Comparison of ENCODE assay signal across 10 mouse cellular contexts in the genomic region with DNA sequence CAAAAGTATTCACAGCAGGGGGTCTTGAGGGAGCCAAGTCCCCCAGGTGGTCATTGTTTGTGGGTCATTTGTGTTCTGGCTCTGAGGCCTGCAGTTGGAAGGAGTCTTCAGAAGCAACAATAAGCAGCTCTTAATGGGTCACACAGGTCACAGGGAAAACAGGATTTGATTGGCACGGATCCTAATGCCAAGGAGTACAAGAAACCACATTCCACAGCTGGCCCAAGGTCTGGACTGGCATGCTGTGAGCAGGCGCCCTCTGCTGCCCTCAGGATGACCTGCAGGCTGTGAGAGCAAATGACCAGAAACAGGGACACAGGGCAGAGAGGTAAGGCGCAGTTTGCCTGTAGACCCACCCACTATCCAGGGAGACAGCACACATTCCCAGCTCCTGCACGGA. TPM values are rescaled to one million over a fixed set of nuclear protein-coding genes. Genes with fewer than 3 reads are reported as not detected.
A peak's percentile ranks its signal among the peaks of the same experiment; 100 is the strongest.
DNase-seq lines count a peak whose midpoint lies in the region; ATAC-seq and TF ChIP-seq lines count a peak whose summit lies in the region.
"Had no signal": no experiment of that assay in that cellular context is flagged by ENCODE, and none has a peak within 500 bp of the region (broad histone marks: within the 10 kb centered on the region; RNA-seq: fewer than 3 reads in every experiment).

No protein-coding gene starts in this region.

- DNase-seq in hindbrain, embryonic 14.5 days (ENCODE audit: low spot score): peak; percentile 47
- DNase-seq in kidney, postnatal 10 days: peak; percentile 67
- DNase-seq in neural tube, embryonic 11.5 days (ENCODE audit: low spot score): peak; percentile 59
- no peak for DNase-seq in frontal cortex, postnatal 25 days (ENCODE audit: low spot score in 2 of 2)
- no peak for DNase-seq in spleen, postnatal 4 days (ENCODE audit: low spot score in 2 of 2)

- no peak overlapping the region for H3K27ac ChIP-seq in hindbrain, embryonic 14.5 days
- no peak overlapping the region for H3K27ac ChIP-seq in hindbrain, embryonic 16.5 days (ENCODE audit: low read depth, low read length)
- H3K27ac ChIP-seq in ES-Bruce4 (ENCODE audit: insufficient read depth, low read length): no peak overlapping the region
- no peak overlapping the region for H3K27ac ChIP-seq in bone marrow, adult 2 months (ENCODE audit: control insufficient read depth, insufficient read depth, low read depth, low read length, poor library complexity)
- H3K27ac ChIP-seq in neural tube, embryonic 11.5 days (ENCODE audit: low read depth, low read length): no peak overlapping the region
- H3K27ac ChIP-seq: limb, embryonic 15.5 days; stomach, embryonic 15.5 days had no signal

- H3K9ac ChIP-seq in hindbrain, embryonic 14.5 days: no peak overlapping the region
- no peak overlapping the region for H3K9ac ChIP-seq in hindbrain, embryonic 16.5 days (ENCODE audit: low read depth, low read length)
- H3K9ac ChIP-seq in ES-Bruce4 (ENCODE audit: low read depth, poor library complexity, severe bottlenecking): no peak overlapping the region
- no peak overlapping the region for H3K9ac ChIP-seq in neural tube, embryonic 11.5 days (ENCODE audit: low read length)
- H3K9ac ChIP-seq: limb, embryonic 15.5 days; stomach, embryonic 15.5 days had no signal

- H3K4me1 ChIP-seq in hindbrain, embryonic 14.5 days (replicated peaks; ENCODE audit: control insufficient read depth, insufficient read depth, low read length): no peaks in the 10 kb centered on the region
- no peaks in the 10 kb centered on the region for H3K4me1 ChIP-seq in hindbrain, embryonic 16.5 days (ENCODE audit: control insufficient read depth, insufficient read depth, low read depth, low read length)
- peaks cover 2% of the 10 kb centered on the region for H3K4me1 ChIP-seq in ES-Bruce4 (ENCODE audit: control insufficient read depth, insufficient read depth, low read length)
- no peaks in the 10 kb centered on the region for H3K4me1 ChIP-seq in bone marrow, adult 2 months (ENCODE audit: control insufficient read depth, insufficient read depth, low read length)
- H3K4me1 ChIP-seq in neural tube, embryonic 11.5 days (ENCODE audit: control insufficient read depth, insufficient read depth, low read length): no peaks in the 10 kb centered on the region; the same call in 1 of the 2 replicates
- H3K4me1 ChIP-seq: limb, embryonic 15.5 days; stomach, embryonic 15.5 days had no signal

- no peak for ATAC-seq in hindbrain, embryonic 14.5 days (ENCODE audit: low FRiP score)
- no peak for ATAC-seq in hindbrain, embryonic 16.5 days
- no peak for ATAC-seq in neural tube, embryonic 11.5 days (ENCODE audit: insufficient read depth, low FRiP score, low TSS enrichment)

- H3K4me3 ChIP-seq in hindbrain, embryonic 14.5 days (replicated peaks; ENCODE audit: low read length): no peak overlapping the region
- no peak overlapping the region for H3K4me3 ChIP-seq in hindbrain, embryonic 16.5 days (ENCODE audit: low read length)
- no peak overlapping the region for H3K4me3 ChIP-seq in ES-Bruce4 (ENCODE audit: low read depth, low read length)
- H3K4me3 ChIP-seq in bone marrow, adult 2 months (replicated peaks; ENCODE audit: control insufficient read depth, low read depth, low read length): no peak overlapping the region
- H3K4me3 ChIP-seq in neural tube, embryonic 11.5 days (ENCODE audit: low read depth, low read length): no peak overlapping the region
- H3K4me3 ChIP-seq: limb, embryonic 15.5 days; stomach, embryonic 15.5 days had no signal

- no peak overlapping the region for H3K4me2 ChIP-seq in hindbrain, embryonic 14.5 days (replicated peaks)
- H3K4me2 ChIP-seq in hindbrain, embryonic 16.5 days (ENCODE audit: low read length): no peak overlapping the region
- H3K4me2 ChIP-seq in neural tube, embryonic 11.5 days (ENCODE audit: low read depth): no peak overlapping the region
- H3K4me2 ChIP-seq: limb, embryonic 15.5 days; stomach, embryonic 15.5 days had no signal

- no peak for TF ChIP-seq POLR2A in ES-Bruce4 (IDR thresholded peaks at IDR 0.05; ENCODE audit: insufficient read depth, low read length)
- no peak for TF ChIP-seq POLR2A in bone marrow, adult 2 months (IDR thresholded peaks at IDR 0.05; ENCODE audit: borderline replicate concordance, control insufficient read depth, low read depth, low read length)

- no peaks in the 10 kb centered on the region for H3K36me3 ChIP-seq in hindbrain, embryonic 14.5 days (replicated peaks; ENCODE audit: control insufficient read depth, insufficient read depth)
- H3K36me3 ChIP-seq in hindbrain, embryonic 16.5 days (ENCODE audit: control insufficient read depth, insufficient read depth, low read length): no peaks in the 10 kb centered on the region
- no peaks in the 10 kb centered on the region for H3K36me3 ChIP-seq in ES-Bruce4 (ENCODE audit: control insufficient read depth, insufficient read depth, low read length, poor library complexity, severe bottlenecking)
- no peaks in the 10 kb centered on the region for H3K36me3 ChIP-seq in neural tube, embryonic 11.5 days (ENCODE audit: control insufficient read depth, insufficient read depth, low read length)
- H3K36me3 ChIP-seq: limb, embryonic 15.5 days; stomach, embryonic 15.5 days had no signal

- H3K27me3 ChIP-seq in hindbrain, embryonic 14.5 days (ENCODE audit: control insufficient read depth, insufficient read depth, low read length): no peaks in the 10 kb centered on the region
- H3K27me3 ChIP-seq in hindbrain, embryonic 16.5 days (replicated peaks; ENCODE audit: control insufficient read depth, insufficient read depth, low read length): no peaks in the 10 kb centered on the region
- no peaks in the 10 kb centered on the region for H3K27me3 ChIP-seq in ES-Bruce4 (ENCODE audit: control insufficient read depth, insufficient read depth, low read length, poor library complexity, severe bottlenecking)
- no peaks in the 10 kb centered on the region for H3K27me3 ChIP-seq in neural tube, embryonic 11.5 days (ENCODE audit: control insufficient read depth, insufficient read depth, low read length)
- H3K27me3 ChIP-seq: limb, embryonic 15.5 days; stomach, embryonic 15.5 days had no signal

- TF ChIP-seq CTCF in ES-Bruce4 (IDR thresholded peaks at IDR 0.05; ENCODE audit: low read depth, low read length): peak; percentile 98
- TF ChIP-seq CTCF in bone marrow, adult 2 months (IDR thresholded peaks at IDR 0.05; ENCODE audit: control insufficient read depth, insufficient read depth, low read length): peak; percentile 56

- H3K9me3 ChIP-seq in hindbrain, embryonic 14.5 days (ENCODE audit: control insufficient read depth, low read length): no peaks in the 10 kb centered on the region
- no peaks in the 10 kb centered on the region for H3K9me3 ChIP-seq in hindbrain, embryonic 16.5 days (ENCODE audit: control insufficient read depth, low read length)
- H3K9me3 ChIP-seq in ES-Bruce4 (replicated peaks; ENCODE audit: control insufficient read depth, insufficient read depth, low read length, poor library complexity, severe bottlenecking): no peaks in the 10 kb centered on the region
- no peaks in the 10 kb centered on the region for H3K9me3 ChIP-seq in neural tube, embryonic 11.5 days (ENCODE audit: control insufficient read depth, low read length)
- H3K9me3 ChIP-seq: limb, embryonic 15.5 days; stomach, embryonic 15.5 days had no signal

- TF ChIP-seq EP300 in ES-Bruce4 (IDR thresholded peaks at IDR 0.05; ENCODE audit: insufficient read depth, low read depth, low read length): no peak

- WGBS in hindbrain, embryonic 14.5 days: 9% methylated on average over 4 of the region's 4 CpGs
- WGBS in hindbrain, embryonic 16.5 days: 15% methylated on average over 4 of the region's 4 CpGs
- WGBS in bone marrow, adult 2 months: 48% methylated on average over 4 of the region's 4 CpGs
- 16% methylated on average over 4 of the region's 4 CpGs for WGBS in neural tube, embryonic 11.5 days

RNA-seq across cellular contexts. Expression of a gene that starts 23.0 kb away (rescaled TPM):
- polyA plus RNA-seq in hindbrain, embryonic 14.5 days (2014; fragmentation: Nextera tagmentation; extraction: Ambion mirVana): 8.1 and 8.9 TPM in 2 replicates
- 4.7 and 6.4 TPM in 2 replicates for polyA plus RNA-seq in hindbrain, embryonic 16.5 days (2015; fragmentation: Nextera tagmentation; extraction: Ambion mirVana)
- polyA plus RNA-seq in ES-Bruce4 (2011; ENCODE audit: insufficient read depth, insufficient read length, low read depth, missing spikeins): 0.33 and 0.40 TPM in 2 replicates
- polyA plus RNA-seq in bone marrow, adult 2 months (2011; ENCODE audit: insufficient read depth, insufficient read length, low replicate concordance, missing spikeins): not detected in 2 replicates
- polyA plus RNA-seq in neural tube, embryonic 11.5 days (2014; fragmentation: Nextera tagmentation; extraction: Ambion mirVana): 2.9 TPM in 2 replicates

RNA-seq across cellular contexts. Expression of a gene that starts 32.1 kb away (rescaled TPM):
- polyA plus RNA-seq in hindbrain, embryonic 14.5 days (2014; fragmentation: Nextera tagmentation; extraction: Ambion mirVana): 15.0 and 15.2 TPM in 2 replicates
- polyA plus RNA-seq in hindbrain, embryonic 16.5 days (2015; fragmentation: Nextera tagmentation; extraction: Ambion mirVana): 16.1 and 17.5 TPM in 2 replicates
- polyA plus RNA-seq in ES-Bruce4 (2011; ENCODE audit: insufficient read depth, insufficient read length, low read depth, missing spikeins): 19.8 and 25.9 TPM in 2 replicates
- 61.5 and 90.6 TPM in 2 replicates for polyA plus RNA-seq in bone marrow, adult 2 months (2011; ENCODE audit: insufficient read depth, insufficient read length, low replicate concordance, missing spikeins)
- polyA plus RNA-seq in neural tube, embryonic 11.5 days (2014; fragmentation: Nextera tagmentation; extraction: Ambion mirVana): 32.7 and 34.0 TPM in 2 replicates

RNA-seq across cellular contexts. Expression of a gene that starts 43.6 kb away (rescaled TPM):
- polyA plus RNA-seq in hindbrain, embryonic 14.5 days (2014; fragmentation: Nextera tagmentation; extraction: Ambion mirVana): 343 and 359 TPM in 2 replicates
- polyA plus RNA-seq in hindbrain, embryonic 16.5 days (2015; fragmentation: Nextera tagmentation; extraction: Ambion mirVana): 326 and 333 TPM in 2 replicates
- 669 and 685 TPM in 2 replicates for polyA plus RNA-seq in ES-Bruce4 (2011; ENCODE audit: insufficient read depth, insufficient read length, low read depth, missing spikeins)
- 135 and 227 TPM in 2 replicates for polyA plus RNA-seq in bone marrow, adult 2 months (2011; ENCODE audit: insufficient read depth, insufficient read length, low replicate concordance, missing spikeins)
- polyA plus RNA-seq in neural tube, embryonic 11.5 days (2014; fragmentation: Nextera tagmentation; extraction: Ambion mirVana): 781 and 804 TPM in 2 replicates

Comparison
In these comparisons a context has a peak if more than half of its experiments do, and no peak if none do; other contexts are left out.
1. DNase-seq: peak in hindbrain, embryonic 14.5 days (single experiment), kidney, postnatal 10 days (single experiment) and neural tube, embryonic 11.5 days (single experiment); none in frontal cortex, postnatal 25 days (0 of 2) and spleen, postnatal 4 days (0 of 2).